Mouse (Mus musculus): ENCODE measurements around the gene Lztfl1.
"Not testable (repeated sequence)": the region's sequence is repeated elsewhere in the genome, so short reads cannot be mapped to it uniquely, and the experiment has no call there.

Gene Lztfl1

GRCm38 (mm10) chr9:123683704-123684103 is 33.8 kb downstream of the Lztfl1 start:
- no peak for DNase-seq (ENCODE audit: low read depth, low spot score)

DNA sequence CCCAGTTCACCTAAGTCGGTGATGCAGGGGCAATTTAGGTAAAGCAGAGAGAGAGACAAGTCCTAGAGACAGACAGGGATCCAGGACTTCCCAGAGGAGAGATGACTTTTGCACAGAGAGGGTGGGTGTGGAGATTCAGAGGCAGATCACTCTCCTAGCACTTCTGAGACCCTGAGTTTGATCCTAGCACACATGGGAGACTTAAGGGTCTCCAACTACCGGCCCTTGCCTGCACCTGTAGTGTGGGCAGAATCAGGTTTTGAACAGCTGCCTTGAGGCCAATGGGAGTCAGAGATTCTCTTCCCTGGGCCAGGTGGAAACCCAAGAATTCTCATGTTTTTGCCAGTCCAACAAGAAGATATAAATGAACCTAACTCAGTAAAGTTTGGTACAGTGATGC is 38.3 kb downstream of the Lztfl1 start:
- peak; percentile 14 for DNase-seq (ENCODE audit: low read depth, low spot score)

DNA sequence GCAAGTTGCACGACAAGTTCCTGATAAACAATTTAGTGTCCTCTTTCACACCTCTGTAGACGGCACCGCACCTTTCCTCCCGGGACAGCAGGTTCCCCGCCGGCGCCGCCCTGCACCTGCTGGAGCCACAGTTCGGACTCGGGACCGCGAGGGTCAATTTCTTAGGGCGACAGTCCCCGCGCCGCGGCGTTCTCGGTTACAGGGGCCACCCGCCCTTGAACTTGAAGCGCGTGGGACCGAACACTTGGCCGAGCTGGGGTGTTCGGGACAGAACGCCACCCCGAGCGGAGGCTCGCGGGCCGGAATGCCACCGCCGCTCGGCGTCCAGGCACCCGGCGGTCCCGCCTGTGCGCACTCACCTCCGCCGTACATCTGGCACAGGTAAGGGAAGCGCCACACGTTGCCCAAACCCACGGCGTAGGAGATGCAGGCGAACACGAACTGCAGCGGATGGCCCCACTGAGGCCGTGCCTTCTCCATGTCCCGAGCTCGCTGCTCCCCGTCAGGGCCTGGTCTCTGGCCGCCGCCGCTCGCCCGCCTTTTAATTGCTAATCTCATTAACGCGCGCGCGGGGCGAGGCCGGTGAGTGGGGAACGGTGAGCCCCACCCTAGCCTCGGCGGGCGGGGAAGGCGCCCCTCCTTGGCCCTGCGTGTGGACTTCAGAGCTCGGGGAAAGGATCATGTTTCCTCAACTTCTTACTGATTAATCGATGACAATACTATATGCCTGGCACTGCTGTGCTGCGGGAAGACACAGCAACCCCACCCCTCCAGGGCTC is 39.0 kb downstream of the Lztfl1 start, which contains the start of the genes Ccr9 and Slc6a20a:
Gene Ccr9, plus strand, starts transcription at position 113 of the 779 bp plus-strand sequence.
Gene Slc6a20a, minus strand, starts transcription at position 559 of the 779 bp plus-strand sequence.
- peak; percentile 48 for DNase-seq (ENCODE audit: low read depth, low spot score)

DNA sequence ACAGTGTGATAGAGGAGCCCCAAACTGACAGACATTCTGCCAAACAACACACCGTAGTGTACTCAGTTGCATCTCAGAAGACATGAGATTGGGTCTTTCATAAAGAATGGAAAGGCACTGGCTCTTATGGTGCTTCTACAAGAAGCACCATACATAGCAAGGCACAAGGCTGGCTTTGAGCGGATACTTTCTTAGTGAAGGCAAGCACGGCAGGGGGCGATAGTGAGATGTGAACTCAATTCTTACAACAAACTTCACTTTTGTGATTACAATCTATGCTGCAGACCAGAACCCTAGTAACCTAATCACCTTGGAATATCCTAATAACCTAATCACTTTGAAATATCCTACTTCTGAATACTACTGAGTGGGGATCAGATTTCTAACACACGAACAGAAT is 51.9 kb downstream of the Lztfl1 start:
- DNase-seq (ENCODE audit: low read depth, low spot score) = no peak

GRCm38 (mm10) chr9:123659986-123660676 is 57.4 kb downstream of the Lztfl1 start:
- DNase-seq (ENCODE audit: low read depth, low spot score) = not testable (repeated sequence)

DNA sequence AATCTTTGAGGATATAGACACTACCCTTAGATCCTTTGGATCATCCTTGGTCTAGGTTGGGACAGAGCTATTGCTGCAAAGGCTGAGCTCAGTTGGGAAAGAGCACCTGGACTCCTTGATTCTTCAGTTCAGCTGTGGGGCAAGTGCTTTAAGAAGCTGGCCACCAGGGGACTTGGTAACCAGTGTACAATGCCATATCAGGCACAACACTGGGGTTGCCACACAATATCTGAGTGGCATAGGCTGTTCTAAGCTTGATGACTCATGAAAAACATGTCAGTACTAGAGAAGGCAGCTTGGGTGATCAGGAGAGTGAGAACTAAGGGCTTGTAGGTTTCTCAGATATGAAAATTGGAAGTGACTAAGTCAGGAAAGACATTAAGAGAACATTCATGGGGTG is 58.5 kb downstream of the Lztfl1 start:
- DNase-seq (ENCODE audit: low read depth, low spot score) = no peak

GRCm38 (mm10) chr9:123657457-123657856 is 60.0 kb downstream of the Lztfl1 start:
- DNase-seq (ENCODE audit: low read depth, low spot score) = no peak

GRCm38 (mm10) chr9:123651369-123651768 is 66.1 kb downstream of the Lztfl1 start:
- DNase-seq (ENCODE audit: low read depth, low spot score) = peak; percentile 13

DNA sequence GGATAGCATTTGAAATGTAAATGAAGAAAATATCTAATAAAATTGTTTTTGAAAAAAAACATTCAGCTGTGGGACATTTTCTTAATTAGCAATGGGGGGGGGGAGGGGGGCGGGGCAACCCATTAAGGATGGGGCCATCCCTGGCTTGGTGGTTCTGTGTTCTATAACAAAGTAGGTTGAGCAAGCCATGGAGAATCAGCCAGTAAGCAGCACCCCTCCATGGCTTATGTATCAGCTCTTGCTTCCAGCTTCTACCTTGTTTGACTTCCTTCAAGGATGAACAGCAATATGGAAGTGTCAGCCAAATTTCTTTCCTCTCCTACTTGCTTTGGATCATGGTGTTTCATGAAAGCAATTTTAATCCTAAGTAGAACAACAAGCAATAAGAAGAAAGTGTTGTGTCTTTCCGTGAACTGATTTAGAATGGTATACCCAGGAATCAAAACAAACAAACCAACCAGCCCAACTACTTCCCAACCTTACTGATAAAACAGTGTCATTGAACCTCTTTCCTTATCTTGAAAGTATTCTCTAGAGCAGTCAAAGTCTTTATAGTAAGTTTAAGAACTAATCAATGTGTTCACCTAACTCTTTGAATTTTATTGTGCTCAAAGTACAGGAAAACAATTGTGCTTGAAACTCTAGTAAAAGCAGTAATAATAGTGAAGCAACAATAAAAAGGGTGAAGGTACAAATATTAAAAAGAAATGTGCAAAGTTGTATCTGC is 67.5 kb downstream of the Lztfl1 start:
- no peak for DNase-seq (ENCODE audit: low read depth, low spot score)
